Mouse (Mus musculus): ENCODE measurements at regions not wholly inside any gene's neighbourhood (a gene's known extent, or its start where the extent isn't known, plus 50 kb on each side); places are given as distances from the start of the nearest gene placed in this dataset.
A peak's percentile ranks its signal among the peaks of the same experiment; 100 is the strongest.

GRCm38 (mm10) chr4:8928551-8929305, 689.9 kb upstream of the Car8 start:
- H3K27ac ChIP-seq (ENCODE audit: low read length): no peak overlapping the region
- H3K4me1 ChIP-seq (ENCODE audit: control insufficient read depth, insufficient read depth, low read length): no peaks in the 10 kb centered on the region; the same call in 1 of the 2 replicates
- no peaks in the 10 kb centered on the region for H3K36me3 ChIP-seq (ENCODE audit: control insufficient read depth, insufficient read depth, low read length)
- no peak overlapping the region for H3K9ac ChIP-seq (ENCODE audit: low read length)
- no peaks in the 10 kb centered on the region for H3K27me3 ChIP-seq (ENCODE audit: control insufficient read depth, insufficient read depth, low read length)
- H3K4me2 ChIP-seq (ENCODE audit: low read depth, low read length): peak overlapping the region; percentile 39; the same call in 1 of the 2 replicates
- ATAC-seq (ENCODE audit: insufficient read depth, low FRiP score): no peak
- WGBS: 47% methylated on average over 17 of the region's 17 CpGs
- H3K9me3 ChIP-seq (replicated peaks; ENCODE audit: control insufficient read depth, low read length): no peaks in the 10 kb centered on the region
- peak overlapping the region; percentile 19 for H3K4me3 ChIP-seq (replicated peaks; ENCODE audit: low read length)

- Histone ChIP-seq H3K36me3 (ENCODE audit: control insufficient read depth, insufficient read depth, low read length) (no peaks in the 10 kb centered on the region), H3K27ac (ENCODE audit: low read length) (no peak overlapping the region), H3K9ac (ENCODE audit: low read length) (no peak overlapping the region), H3K9me3 (replicated peaks; ENCODE audit: control insufficient read depth, low read length) (no peaks in the 10 kb centered on the region), H3K4me3 (replicated peaks; ENCODE audit: low read length) (no peak overlapping the region), H3K4me1 (ENCODE audit: control insufficient read depth, insufficient read depth, low read length) (peaks cover 3% of the 10 kb centered on the region), H3K27me3 (ENCODE audit: control insufficient read depth, insufficient read depth, low read length) (no peaks in the 10 kb centered on the region), H3K4me2 (ENCODE audit: low read depth, low read length) (no peak overlapping the region)
- 40% methylated on average over 8 of the region's 8 CpGs for WGBS
- ATAC-seq (ENCODE audit: insufficient read depth, low FRiP score): no peak
These were observed 688.5 kb upstream of the Car8 start for GRCm38 (mm10) chr4:8927276-8927906.

DNA sequence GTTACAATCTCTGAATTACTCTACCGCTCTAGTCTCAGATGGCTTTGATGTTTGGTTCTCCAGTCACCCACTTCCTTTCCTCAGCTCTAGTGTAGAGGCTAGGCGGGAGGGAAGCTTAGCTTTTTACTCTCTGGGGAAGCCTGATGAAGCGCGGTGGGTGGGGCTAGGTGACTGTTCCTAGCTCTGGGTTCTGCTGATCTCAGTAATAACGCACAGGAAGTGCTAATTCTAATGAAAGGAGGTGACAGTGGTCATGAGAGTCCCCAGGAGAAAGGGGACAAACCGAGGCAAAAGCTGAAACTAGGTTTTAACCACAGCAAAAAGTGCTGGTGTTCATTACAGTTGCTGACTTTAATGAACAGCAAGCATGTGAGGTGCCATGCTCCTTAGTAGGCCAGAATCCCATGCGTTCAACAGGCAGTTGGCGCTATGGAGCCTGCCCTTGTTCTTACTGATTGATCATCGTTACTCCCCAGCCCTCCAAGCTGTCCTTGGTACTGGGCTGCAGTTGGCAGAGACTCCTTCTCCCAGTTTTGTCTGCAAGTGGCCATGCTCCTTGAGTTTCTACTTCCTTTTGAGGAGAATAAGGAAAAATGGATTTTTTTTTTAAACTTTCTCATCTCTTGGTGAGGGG, 687.9 kb upstream of the Car8 start:
- Histone ChIP-seq H3K4me3 (replicated peaks; ENCODE audit: low read length) (no peak overlapping the region), H3K9ac (ENCODE audit: low read length) (no peak overlapping the region), H3K36me3 (ENCODE audit: control insufficient read depth, insufficient read depth, low read length) (no peaks in the 10 kb centered on the region), H3K27ac (ENCODE audit: low read length) (no peak overlapping the region), H3K27me3 (ENCODE audit: control insufficient read depth, insufficient read depth, low read length) (no peaks in the 10 kb centered on the region), H3K4me2 (ENCODE audit: low read depth, low read length) (no peak overlapping the region), H3K4me1 (ENCODE audit: control insufficient read depth, insufficient read depth, low read length) (peaks cover 9% of the 10 kb centered on the region), H3K9me3 (replicated peaks; ENCODE audit: control insufficient read depth, low read length) (no peaks in the 10 kb centered on the region)
- WGBS: 40% methylated on average over 9 of the region's 9 CpGs
- no peak for ATAC-seq (ENCODE audit: insufficient read depth, low FRiP score)

DNA sequence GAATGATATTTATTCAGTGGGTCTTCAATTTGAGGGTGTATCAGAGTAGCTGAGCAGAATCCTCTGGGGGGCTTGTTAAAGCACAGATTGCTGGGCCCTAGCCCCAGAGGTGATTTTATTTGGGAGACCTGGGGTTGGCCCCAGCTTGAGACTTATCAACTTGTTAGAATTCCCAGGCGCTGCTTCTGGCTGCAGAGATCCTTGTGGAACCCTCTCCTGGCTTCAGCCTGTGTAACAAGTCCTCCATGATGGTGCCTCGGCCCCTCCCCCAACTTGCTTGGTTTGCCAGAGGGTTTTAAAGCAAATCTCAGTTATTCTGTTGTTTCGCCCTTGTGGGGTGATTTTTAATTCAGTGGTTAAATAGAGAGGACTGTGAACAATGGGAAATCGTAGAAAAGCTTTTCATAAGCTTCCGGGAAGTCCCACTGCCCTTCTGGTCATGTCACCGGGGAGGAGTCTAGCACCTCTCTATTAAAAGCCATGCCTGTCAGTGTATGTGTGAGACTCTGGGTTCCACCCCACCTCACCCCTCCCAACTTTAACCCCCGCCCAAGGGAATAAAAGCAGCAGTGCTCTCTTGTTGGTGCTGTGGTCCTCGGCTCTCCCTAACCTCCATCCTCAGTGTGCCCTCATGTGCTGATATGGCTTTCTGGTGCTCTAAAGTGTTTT, 684.0 kb upstream of the Car8 start:
- Histone ChIP-seq H3K27me3 (ENCODE audit: control insufficient read depth, insufficient read depth, low read length) (no peaks in the 10 kb centered on the region), H3K4me3 (replicated peaks; ENCODE audit: low read length) (no peak overlapping the region), H3K9ac (ENCODE audit: low read length) (no peak overlapping the region), H3K4me1 (ENCODE audit: control insufficient read depth, insufficient read depth, low read length) (peaks cover 9% of the 10 kb centered on the region), H3K36me3 (ENCODE audit: control insufficient read depth, insufficient read depth, low read length) (no peaks in the 10 kb centered on the region), H3K4me2 (ENCODE audit: low read depth, low read length) (no peak overlapping the region), H3K9me3 (replicated peaks; ENCODE audit: control insufficient read depth, low read length) (no peaks in the 10 kb centered on the region), H3K27ac (ENCODE audit: low read length) (no peak overlapping the region)
- 66% methylated on average over 8 of the region's 8 CpGs for WGBS
- no peak for ATAC-seq (ENCODE audit: insufficient read depth, low FRiP score)

DNA sequence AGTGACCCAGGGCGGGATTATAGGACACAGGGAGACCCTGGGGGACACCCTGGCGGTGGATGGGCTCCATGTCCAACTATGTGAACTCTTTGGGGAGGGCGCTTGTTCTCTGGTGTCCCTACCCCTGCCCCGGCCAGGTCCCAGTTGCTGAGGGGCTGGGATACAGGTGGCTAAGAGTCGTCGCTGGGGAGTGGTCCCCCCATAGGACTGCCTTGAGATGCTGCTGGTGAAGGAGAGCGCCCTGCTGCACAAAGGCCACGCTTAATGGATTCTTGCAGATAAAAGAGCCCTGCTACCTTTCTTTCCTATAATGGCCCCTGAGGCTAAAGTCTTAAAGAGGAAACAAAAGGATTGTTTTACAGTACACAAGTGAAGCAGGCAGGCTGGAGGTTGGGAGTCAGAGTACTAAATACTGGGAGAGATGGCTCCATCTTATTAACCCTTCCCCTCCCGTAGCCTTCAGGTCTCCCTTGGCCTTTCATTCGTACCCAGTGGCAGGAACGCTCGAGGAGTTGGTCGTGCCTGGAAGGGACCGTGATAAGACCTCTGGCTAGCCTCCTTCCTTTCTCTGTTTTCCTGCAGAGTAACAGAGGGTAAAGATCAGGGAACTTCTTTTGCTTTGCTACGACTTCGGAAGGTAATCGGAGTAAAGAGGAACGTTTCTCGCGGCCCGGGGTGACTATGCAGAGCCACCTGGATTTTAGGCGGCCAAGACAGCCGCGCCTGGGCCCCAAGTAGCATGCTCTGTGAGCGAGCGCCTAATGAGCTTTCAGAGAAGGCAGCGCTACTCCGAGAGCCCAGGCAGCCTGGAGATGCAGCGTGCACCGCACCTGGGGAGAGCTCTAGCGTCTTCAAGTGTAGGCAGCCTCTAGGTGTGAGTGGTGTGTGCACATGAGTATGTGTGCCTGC, 682.9 kb upstream of the Car8 start:
- no peak for ATAC-seq (ENCODE audit: insufficient read depth, low FRiP score)
- Histone ChIP-seq H3K36me3 (ENCODE audit: control insufficient read depth, insufficient read depth, low read length) (no peaks in the 10 kb centered on the region), H3K9me3 (replicated peaks; ENCODE audit: control insufficient read depth, low read length) (no peaks in the 10 kb centered on the region), H3K9ac (ENCODE audit: low read length) (peak overlapping the region; percentile 47), H3K27me3 (ENCODE audit: control insufficient read depth, insufficient read depth, low read length) (no peaks in the 10 kb centered on the region), H3K4me2 (ENCODE audit: low read depth, low read length) (peak overlapping the region; percentile 47), H3K27ac (ENCODE audit: low read length) (no peak overlapping the region), H3K4me3 (replicated peaks; ENCODE audit: low read length) (peak overlapping the region; percentile 9; the same call in 1 of the 2 replicates), H3K4me1 (ENCODE audit: control insufficient read depth, insufficient read depth, low read length) (peaks cover 9% of the 10 kb centered on the region)
- 16% methylated on average over 31 of the region's 31 CpGs for WGBS

DNA sequence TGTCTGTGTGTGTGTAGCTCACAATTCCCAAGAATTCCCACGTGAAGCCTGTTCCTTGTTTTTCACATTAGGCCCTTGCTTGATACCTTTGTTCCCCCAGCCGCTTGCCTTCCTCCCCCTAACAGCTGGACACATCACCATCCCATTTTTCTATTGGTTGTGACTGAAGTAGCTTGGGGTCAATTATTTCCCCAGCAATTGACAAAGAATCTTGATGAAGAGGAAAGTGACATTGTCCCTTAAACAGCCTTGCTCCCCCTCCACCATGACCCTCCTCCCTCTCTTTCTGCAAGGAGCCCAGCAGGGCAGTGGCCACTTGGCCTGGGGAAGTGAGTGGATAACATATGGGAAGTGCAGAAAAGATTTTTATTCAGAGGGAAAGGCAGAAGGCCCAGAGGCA, 681.5 kb upstream of the Car8 start:
- Histone ChIP-seq H3K4me1 (ENCODE audit: control insufficient read depth, insufficient read depth, low read length) (peaks cover 9% of the 10 kb centered on the region), H3K4me3 (replicated peaks; ENCODE audit: low read length) (no peak overlapping the region), H3K9ac (ENCODE audit: low read length) (no peak overlapping the region), H3K36me3 (ENCODE audit: control insufficient read depth, insufficient read depth, low read length) (no peaks in the 10 kb centered on the region), H3K9me3 (replicated peaks; ENCODE audit: control insufficient read depth, low read length) (no peaks in the 10 kb centered on the region), H3K27me3 (ENCODE audit: control insufficient read depth, insufficient read depth, low read length) (no peaks in the 10 kb centered on the region), H3K27ac (ENCODE audit: low read length) (no peak overlapping the region), H3K4me2 (ENCODE audit: low read depth, low read length) (no peak overlapping the region)
- 71% methylated on average over 2 of the region's 2 CpGs for WGBS
- ATAC-seq (ENCODE audit: insufficient read depth, low FRiP score): no peak

GRCm38 (mm10) chr4:8919366-8919984, 680.6 kb upstream of the Car8 start:
- no peaks in the 10 kb centered on the region for H3K36me3 ChIP-seq (ENCODE audit: control insufficient read depth, insufficient read depth, low read length)
- ATAC-seq (ENCODE audit: insufficient read depth, low FRiP score): no peak
- no peak overlapping the region for H3K4me2 ChIP-seq (ENCODE audit: low read depth, low read length)
- no peak overlapping the region for H3K27ac ChIP-seq (ENCODE audit: low read length)
- H3K9ac ChIP-seq (ENCODE audit: low read length): no peak overlapping the region
- H3K9me3 ChIP-seq (replicated peaks; ENCODE audit: control insufficient read depth, low read length): no peaks in the 10 kb centered on the region
- WGBS: 82% methylated on average over 9 of the region's 9 CpGs
- H3K27me3 ChIP-seq (ENCODE audit: control insufficient read depth, insufficient read depth, low read length): no peaks in the 10 kb centered on the region
- peaks cover 9% of the 10 kb centered on the region for H3K4me1 ChIP-seq (ENCODE audit: control insufficient read depth, insufficient read depth, low read length)
- H3K4me3 ChIP-seq (replicated peaks; ENCODE audit: low read length): no peak overlapping the region

Data from stomach, embryonic 16.5 days (tissue).